Mouse (Mus musculus) liver, embryonic 16.5 days (tissue): ENCODE measurements at regions not wholly inside any gene's neighbourhood (a gene's known extent, or its start where the extent isn't known, plus 50 kb on each side); places are given as distances from the start of the nearest gene placed in this dataset.

Experiments used
- ATAC-seq: fragments of 200-750 bp; cut with Nextera tagmentation; 2 replicates; pipeline ENCODE4 v1.8.0; 2017; ENCODE audit warnings: low read depth, mild to moderate bottlenecking, moderate number of reproducible peaks, moderate library complexity
- H3K27ac ChIP-seq: fragments of 300-500 bp; sonication (generic); 2 replicates; pipeline ENCODE4 v1.5.1; 2014; ENCODE audit warnings: mild to moderate bottlenecking, low read length
- H3K27me3 ChIP-seq: fragments of 300-500 bp; sonication (generic); 2 replicates; pipeline ENCODE4 v1.6.1; 2014; ENCODE audit warnings: low read depth, low read length, mixed read lengths; ENCODE audit not compliant: control insufficient read depth, insufficient read depth
- H3K36me3 ChIP-seq: fragments of 300-500 bp; sonication (generic); 2 replicates; pipeline ENCODE4 v1.6.1; 2014; ENCODE audit warnings: mild to moderate bottlenecking; ENCODE audit not compliant: control insufficient read depth, insufficient read depth
- H3K4me1 ChIP-seq: fragments of 300-500 bp; sonication (generic); 2 replicates; pipeline ENCODE4 v1.6.1; 2014; ENCODE audit warnings: low read depth, low read length, mixed read lengths; ENCODE audit not compliant: control insufficient read depth
- H3K4me2 ChIP-seq: fragments of 300-500 bp; sonication (generic); 2 replicates; pipeline ENCODE4 v1.6.1; 2014; ENCODE audit warnings: low read depth, low read length, mixed read lengths
- H3K4me3 ChIP-seq: fragments of 300-500 bp; sonication (generic); 2 replicates; pipeline ENCODE4 v1.5.1; 2014; ENCODE audit warnings: low read depth, mild to moderate bottlenecking, low read length
- H3K9ac ChIP-seq: fragments of 300-500 bp; sonication (generic); 2 replicates; pipeline ENCODE4 v1.6.1; 2014; ENCODE audit warnings: low read depth, low read length
- H3K9me3 ChIP-seq: fragments of 300-500 bp; sonication (generic); replicated peaks from 2 replicates; pipeline ENCODE4 v1.6.1; 2016; ENCODE audit warnings: low read length; ENCODE audit not compliant: control insufficient read depth
- WGBS: fragments of 180-500 bp; shearing (Covaris S2); extraction: QIAGEN DNeasy Blood & Tissue Kit; methylation state at CpG from one replicate; pipeline ENCODE4 v1.1.7; 2014; ENCODE audit not compliant: insufficient replicate concordance; 5-methylcytosine and 5-hydroxymethylcytosine counted together

DNA sequence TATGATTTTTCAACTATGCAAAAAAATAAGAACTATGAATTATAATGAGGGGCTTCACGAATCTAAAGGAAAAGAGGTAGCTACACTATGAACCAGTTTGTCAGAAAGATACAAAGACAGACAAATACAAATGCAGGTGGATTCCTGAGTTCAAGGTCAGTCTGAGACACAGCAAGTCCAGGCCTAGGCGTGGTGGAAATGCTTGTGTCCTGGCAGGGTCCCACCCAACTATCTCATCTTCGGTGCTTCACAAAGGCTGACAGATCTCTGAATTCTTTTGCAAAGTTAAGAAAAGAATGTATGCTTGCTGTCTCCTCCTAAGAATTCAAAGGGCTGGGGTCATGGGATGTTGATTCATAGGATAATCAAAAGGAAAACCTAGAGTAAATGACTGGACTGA, 132.9 kb upstream of the Abca1 start:
- Histone ChIP-seq H3K9ac (no peak overlapping the region), H3K36me3 (no peaks in the 10 kb centered on the region), H3K27ac (no peak overlapping the region), H3K4me3 (no peak overlapping the region), H3K4me2 (no peak overlapping the region), H3K9me3 (no peaks in the 10 kb centered on the region; the same call in 1 of the 2 replicates), H3K27me3 (no peaks in the 10 kb centered on the region), H3K4me1 (no peaks in the 10 kb centered on the region)
- no peak for ATAC-seq
- 69% methylated on average over 3 of the region's 3 CpGs for WGBS

DNA sequence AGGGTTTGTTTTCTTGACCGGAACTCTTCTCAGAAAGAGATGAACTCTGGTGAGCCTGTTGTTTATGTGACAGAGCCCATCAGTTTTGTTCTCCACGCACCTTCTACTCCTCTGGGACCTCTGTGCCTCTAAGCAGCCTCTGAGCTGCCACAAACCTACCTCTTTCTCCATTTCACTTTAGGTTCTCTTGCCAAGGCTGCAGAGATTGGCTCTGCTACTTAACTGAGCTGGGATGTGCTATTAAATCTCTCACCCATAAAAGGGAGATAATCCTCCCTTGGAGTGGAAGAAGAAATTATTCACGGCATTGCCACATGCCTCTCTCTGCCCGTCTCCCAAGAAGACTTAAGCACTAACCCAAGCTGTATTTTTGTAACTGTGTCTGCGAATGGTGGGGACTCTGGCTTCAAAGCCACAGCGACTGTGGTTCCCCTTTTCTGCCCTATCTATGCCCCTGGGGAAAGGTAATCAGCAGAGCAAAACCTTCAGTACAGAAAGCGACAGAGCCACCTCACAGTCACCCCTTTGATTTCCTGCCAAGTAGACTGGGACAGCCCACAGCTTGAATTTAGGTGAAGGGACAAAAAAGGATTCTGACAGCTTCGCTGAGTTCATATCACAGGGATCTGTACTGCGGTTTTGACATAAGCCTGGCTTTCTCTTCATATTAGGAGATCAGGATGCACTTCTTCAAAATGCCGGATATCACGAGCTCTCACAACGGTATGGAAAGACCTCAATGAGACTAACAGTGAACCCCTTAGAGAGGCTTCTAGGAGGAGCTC, 118.2 kb upstream of the Abca1 start:
- H3K4me1 ChIP-seq: no peaks in the 10 kb centered on the region
- H3K36me3 ChIP-seq: no peaks in the 10 kb centered on the region
- no peak overlapping the region for H3K27ac ChIP-seq
- no peaks in the 10 kb centered on the region for H3K27me3 ChIP-seq
- no peak overlapping the region for H3K9ac ChIP-seq
- no peak for ATAC-seq
- 34% methylated on average over 12 of the region's 12 CpGs for WGBS
- H3K4me3 ChIP-seq: no peak overlapping the region
- H3K9me3 ChIP-seq: no peaks in the 10 kb centered on the region
- no peak overlapping the region for H3K4me2 ChIP-seq

DNA sequence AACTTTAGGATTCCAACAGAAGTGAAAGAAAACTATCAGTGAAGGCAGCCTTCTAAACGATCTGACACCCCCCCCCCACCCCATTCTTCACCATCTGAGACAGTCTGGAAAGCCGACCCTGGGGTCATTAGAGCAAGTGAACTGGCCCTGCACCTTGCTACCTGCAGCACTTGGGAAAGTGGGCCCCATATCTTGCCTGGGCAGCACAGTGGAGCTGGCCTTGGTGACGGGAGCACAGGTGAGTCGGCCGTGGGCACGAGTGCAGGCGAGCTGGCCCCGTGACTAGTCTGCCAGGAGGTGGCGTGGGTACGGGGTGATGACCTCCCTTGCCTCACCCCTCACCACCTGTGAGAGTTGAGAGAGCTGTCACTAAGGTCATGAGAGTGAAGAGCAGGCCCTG, 110.7 kb upstream of the Abca1 start:
- no peak overlapping the region for H3K9ac ChIP-seq
- no peak overlapping the region for H3K27ac ChIP-seq
- ATAC-seq: no peak
- no peaks in the 10 kb centered on the region for H3K9me3 ChIP-seq
- H3K4me3 ChIP-seq: no peak overlapping the region
- 76% methylated on average over 10 of the region's 10 CpGs for WGBS
- no peaks in the 10 kb centered on the region for H3K27me3 ChIP-seq
- H3K4me1 ChIP-seq: no peaks in the 10 kb centered on the region
- H3K4me2 ChIP-seq: no peak overlapping the region
- H3K36me3 ChIP-seq: no peaks in the 10 kb centered on the region

DNA sequence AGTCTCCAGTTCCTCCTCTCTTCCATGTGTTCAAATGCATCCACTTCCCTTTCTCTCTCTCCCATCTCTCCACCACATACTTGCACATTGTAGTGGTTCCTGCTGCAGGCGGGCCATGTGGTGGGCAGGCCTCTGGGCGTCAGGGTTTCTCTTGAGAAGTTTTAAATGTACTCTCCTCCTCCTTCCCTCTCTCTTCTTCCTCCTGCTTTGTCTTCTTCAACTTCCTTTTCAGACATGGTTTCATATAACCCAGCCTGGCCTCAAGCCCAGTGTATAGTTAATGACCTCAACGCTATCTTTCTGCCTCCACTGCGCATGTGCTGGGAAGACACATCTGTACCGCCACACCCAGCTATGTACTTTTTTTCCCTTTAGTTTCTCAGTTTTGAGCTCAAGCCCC, 110.3 kb upstream of the Abca1 start:
- Histone ChIP-seq H3K9me3 (no peaks in the 10 kb centered on the region), H3K27ac (no peak overlapping the region), H3K4me1 (no peaks in the 10 kb centered on the region), H3K4me3 (no peak overlapping the region), H3K36me3 (no peaks in the 10 kb centered on the region), H3K4me2 (no peak overlapping the region), H3K9ac (no peak overlapping the region), H3K27me3 (no peaks in the 10 kb centered on the region)
- ATAC-seq: no peak
- 71% methylated on average over 5 of the region's 5 CpGs for WGBS

DNA sequence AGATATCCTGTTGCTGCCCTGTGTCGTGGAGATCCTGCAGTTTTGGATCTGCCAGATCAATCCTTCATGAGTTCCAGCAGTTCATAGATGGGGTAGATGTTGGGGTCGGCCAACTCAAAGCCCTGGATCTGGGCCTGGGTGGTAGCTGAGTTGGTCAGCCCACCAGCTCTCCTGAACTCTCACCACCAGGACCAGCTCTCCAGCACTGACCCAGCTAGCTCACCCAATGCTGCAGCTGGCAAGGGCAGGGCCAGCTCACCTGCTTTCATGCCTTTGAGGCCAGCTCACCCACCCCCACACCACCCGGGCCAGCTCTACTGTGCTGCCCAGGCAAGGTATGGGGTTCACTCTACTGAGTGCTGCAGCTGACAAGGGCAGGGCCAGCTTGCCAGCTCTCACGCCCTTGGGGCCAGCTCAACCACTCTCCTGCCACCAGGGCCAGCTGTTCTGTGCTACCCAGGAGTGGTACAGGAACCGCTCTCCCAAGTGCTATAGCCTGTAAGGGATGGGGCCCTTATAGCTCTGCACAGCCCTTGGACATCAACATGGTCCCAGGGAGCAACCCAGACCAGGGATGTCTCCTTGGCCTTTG, 109.7 kb upstream of the Abca1 start:
- Histone ChIP-seq H3K36me3 (no peaks in the 10 kb centered on the region), H3K27me3 (no peaks in the 10 kb centered on the region), H3K9ac (no peak overlapping the region), H3K4me3 (no peak overlapping the region), H3K9me3 (no peaks in the 10 kb centered on the region), H3K4me1 (no peaks in the 10 kb centered on the region), H3K27ac (no peak overlapping the region), H3K4me2 (no peak overlapping the region)
- WGBS: 74% methylated on average over 5 of the region's 5 CpGs
- ATAC-seq: no peak

DNA sequence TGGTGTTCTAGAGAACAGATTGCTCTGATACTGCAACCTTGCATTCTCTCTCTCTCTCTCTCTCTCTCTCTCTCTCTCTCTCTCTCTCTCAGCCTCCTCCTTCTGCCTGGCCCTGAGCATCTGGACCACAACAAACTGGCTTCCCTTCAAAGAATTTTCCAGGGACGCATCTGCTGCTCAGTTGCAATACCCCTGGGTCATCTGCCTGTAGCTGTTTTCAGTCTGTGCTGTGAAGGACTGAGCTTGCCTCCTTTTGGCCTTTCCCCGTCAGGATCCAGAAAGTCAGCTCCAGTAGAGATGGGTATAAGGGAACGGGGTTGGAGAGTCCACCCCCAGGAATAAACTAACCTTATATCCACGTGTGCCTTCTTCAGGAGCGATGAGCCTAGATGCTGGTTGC, 105.2 kb upstream of the Abca1 start:
- H3K9me3 ChIP-seq: no peaks in the 10 kb centered on the region
- no peak overlapping the region for H3K9ac ChIP-seq
- ATAC-seq: no peak
- H3K27ac ChIP-seq: no peak overlapping the region
- WGBS: 72% methylated on average over 5 of the region's 5 CpGs
- H3K36me3 ChIP-seq: no peaks in the 10 kb centered on the region
- peaks cover 2% of the 10 kb centered on the region for H3K4me1 ChIP-seq
- H3K27me3 ChIP-seq: no peaks in the 10 kb centered on the region
- H3K4me2 ChIP-seq: no peak overlapping the region
- no peak overlapping the region for H3K4me3 ChIP-seq

DNA sequence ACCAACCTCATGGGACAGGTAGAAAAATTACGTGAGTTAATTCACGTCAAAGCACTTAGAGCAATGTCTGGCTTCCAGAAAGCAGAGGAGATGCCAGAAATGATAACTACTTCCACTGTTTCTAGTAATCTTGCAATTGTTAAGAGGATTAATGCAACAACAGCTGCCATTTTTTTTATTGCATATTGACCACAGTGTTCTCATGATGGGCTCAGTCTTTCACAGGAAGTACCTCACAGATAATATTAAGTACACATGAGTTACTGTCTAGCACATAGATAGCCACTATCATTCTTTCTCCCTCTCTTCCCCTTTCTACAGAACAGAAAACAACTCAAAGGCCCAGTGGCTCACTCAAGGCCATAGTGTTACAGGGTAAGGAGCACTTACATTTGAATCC, 104.8 kb upstream of the Abca1 start:
- ATAC-seq: no peak
- Histone ChIP-seq H3K4me3 (no peak overlapping the region), H3K9ac (no peak overlapping the region), H3K27me3 (no peaks in the 10 kb centered on the region), H3K4me2 (no peak overlapping the region), H3K36me3 (no peaks in the 10 kb centered on the region), H3K9me3 (no peaks in the 10 kb centered on the region), H3K27ac (no peak overlapping the region), H3K4me1 (peaks cover 2% of the 10 kb centered on the region)
- 70% methylated on average over 2 of the region's 2 CpGs for WGBS

DNA sequence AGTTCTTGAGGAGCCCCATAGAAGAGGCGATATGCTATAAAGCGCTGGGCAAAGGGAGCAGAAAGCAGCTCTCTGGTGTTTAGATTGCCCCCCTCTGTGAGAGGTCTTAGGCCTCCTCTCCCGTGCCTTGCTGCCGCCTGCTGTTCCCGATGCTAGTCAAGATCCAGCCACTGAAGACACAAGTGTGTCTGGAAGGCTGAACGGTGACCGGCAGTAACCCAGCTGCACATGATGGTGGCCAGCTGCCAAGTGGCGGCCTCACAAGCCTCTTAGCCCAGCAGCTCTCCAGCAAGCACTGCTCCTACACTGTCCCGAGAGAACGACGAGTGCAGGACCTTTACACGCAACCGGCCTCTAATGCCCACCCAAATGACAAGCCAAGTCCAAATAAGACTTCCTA, 104.1 kb upstream of the Abca1 start:
- Histone ChIP-seq H3K27ac (no peak overlapping the region), H3K4me3 (no peak overlapping the region), H3K4me1 (peaks cover 2% of the 10 kb centered on the region), H3K9me3 (no peaks in the 10 kb centered on the region), H3K27me3 (no peaks in the 10 kb centered on the region), H3K4me2 (no peak overlapping the region), H3K36me3 (no peaks in the 10 kb centered on the region), H3K9ac (no peak overlapping the region)
- 69% methylated on average over 13 of the region's 13 CpGs for WGBS
- peak; percentile 60 for ATAC-seq

DNA sequence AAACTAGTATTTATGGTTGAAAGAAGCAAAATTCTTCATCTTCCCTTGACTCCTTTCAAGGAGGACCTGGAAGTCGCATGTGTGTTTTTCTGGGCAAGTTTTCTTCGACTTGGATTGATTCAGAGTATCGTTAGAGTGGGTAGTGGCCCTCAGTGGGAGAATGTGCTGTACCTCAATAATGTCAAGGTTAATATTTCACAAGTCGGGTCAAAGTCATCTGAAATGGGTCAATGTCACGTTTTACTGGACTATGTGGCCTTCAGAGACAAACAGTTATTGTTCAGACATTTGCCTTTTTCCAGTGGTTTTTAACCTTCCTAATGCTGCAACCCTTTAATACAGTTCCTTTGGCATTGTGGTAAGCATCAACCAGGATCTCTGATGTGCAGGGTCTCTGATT, 102.8 kb upstream of the Abca1 start:
- no peak overlapping the region for H3K4me2 ChIP-seq
- H3K4me3 ChIP-seq: no peak overlapping the region
- H3K36me3 ChIP-seq: no peaks in the 10 kb centered on the region
- no peaks in the 10 kb centered on the region for H3K9me3 ChIP-seq
- no peak overlapping the region for H3K9ac ChIP-seq
- H3K27me3 ChIP-seq: no peaks in the 10 kb centered on the region
- H3K27ac ChIP-seq: no peak overlapping the region
- 0 out of 2 replicates have a peak, but pooled peaks have one; percentile 31 for ATAC-seq
- peaks cover 2% of the 10 kb centered on the region for H3K4me1 ChIP-seq
- WGBS: 54% methylated on average over 5 of the region's 5 CpGs
